Mouse (Mus musculus) testis, adult 2 months (tissue): ENCODE results near the gene Glyr1. TPM values are rescaled to one million over a fixed set of nuclear protein-coding genes. Genes with fewer than 3 reads are reported as not detected.
A peak's percentile ranks its signal among the peaks of the same experiment; 100 is the strongest.

Source experiments
- H3K27ac ChIP-seq: fragments of 200-500 bp; 2 replicates; pipeline ENCODE4 v1.5.1; 2012; ENCODE audit warnings: low read depth, low read length; ENCODE audit not compliant: control insufficient read depth, insufficient read depth
- H3K27me3 ChIP-seq: fragments of 200-500 bp; 2 replicates; pipeline ENCODE4 v1.6.1; 2012; ENCODE audit warnings: mild to moderate bottlenecking, low read length, moderate library complexity; ENCODE audit not compliant: control insufficient read depth, insufficient read depth
- H3K36me3 ChIP-seq: fragments of 200-500 bp; 2 replicates; pipeline ENCODE4 v1.6.1; 2012; ENCODE audit warnings: mild to moderate bottlenecking, low read length; ENCODE audit not compliant: control insufficient read depth, insufficient read depth
- H3K4me1 ChIP-seq: fragments of 200-500 bp; 2 replicates; pipeline ENCODE4 v1.6.1; 2012; ENCODE audit warnings: low read length; ENCODE audit not compliant: control insufficient read depth, insufficient read depth
- H3K4me3 ChIP-seq: fragments of 200-500 bp; 2 replicates; pipeline ENCODE4 v1.5.1; 2012; ENCODE audit warnings: low read depth, mild to moderate bottlenecking, low read length, moderate library complexity, mixed read lengths; ENCODE audit not compliant: control insufficient read depth
- CTCF ChIP-seq: fragments of 200-500 bp; IDR thresholded peaks from 2 replicates; pipeline ENCODE4 v1.5.1; 2012; ENCODE audit warnings: low read depth, mild to moderate bottlenecking, inconsistent platforms, low read length, moderate library complexity; ENCODE audit not compliant: control insufficient read depth, insufficient read depth, insufficient replicate concordance
- POLR2A ChIP-seq: fragments of 200-500 bp; IDR thresholded peaks from 2 replicates; pipeline ENCODE4 v1.6.1; 2012; ENCODE audit warnings: low read depth, mild to moderate bottlenecking, inconsistent platforms, low read length, moderate library complexity; ENCODE audit not compliant: control insufficient read depth
- polyA plus RNA-seq: library from polyadenylated mRNA; depleted of rRNA; stranded (reverse); fragments of >200 nt; gene quantifications from 2 replicates; pipeline ENCODE4 v1.2.3, GENCODE M21; 2012

Gene Glyr1
- polyA plus RNA-seq, 1 experiment, result 45.3 TPM

DNA sequence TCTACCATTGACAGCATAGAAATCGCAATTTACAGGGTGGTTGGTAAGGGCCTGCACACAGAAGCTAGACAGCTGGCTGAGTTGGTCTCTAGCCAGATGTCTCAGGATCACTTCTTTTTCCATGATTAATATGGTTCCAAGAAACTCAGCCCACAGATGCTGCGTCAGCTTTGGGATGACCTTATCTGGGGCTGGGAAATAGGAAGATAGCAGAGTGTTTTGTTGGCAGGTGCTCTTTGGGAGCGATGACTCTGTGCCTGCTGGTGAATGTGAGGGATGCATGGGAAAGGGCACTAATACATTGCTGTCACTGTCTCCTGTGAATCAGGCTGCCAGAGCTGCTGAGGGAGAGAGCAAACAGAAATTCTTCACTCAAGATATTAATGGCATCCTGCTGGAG lies 20.7 kb upstream of the Glyr1 start:
- H3K27ac ChIP-seq, result no peak overlapping the region
- H3K36me3 ChIP-seq, result peaks cover 9% of the 10 kb centered on the region
- TF ChIP-seq POLR2A, result no peak
- no peak overlapping the region for H3K4me3 ChIP-seq
- no peaks in the 10 kb centered on the region for H3K4me1 ChIP-seq
- H3K27me3 ChIP-seq, result no peaks in the 10 kb centered on the region

DNA sequence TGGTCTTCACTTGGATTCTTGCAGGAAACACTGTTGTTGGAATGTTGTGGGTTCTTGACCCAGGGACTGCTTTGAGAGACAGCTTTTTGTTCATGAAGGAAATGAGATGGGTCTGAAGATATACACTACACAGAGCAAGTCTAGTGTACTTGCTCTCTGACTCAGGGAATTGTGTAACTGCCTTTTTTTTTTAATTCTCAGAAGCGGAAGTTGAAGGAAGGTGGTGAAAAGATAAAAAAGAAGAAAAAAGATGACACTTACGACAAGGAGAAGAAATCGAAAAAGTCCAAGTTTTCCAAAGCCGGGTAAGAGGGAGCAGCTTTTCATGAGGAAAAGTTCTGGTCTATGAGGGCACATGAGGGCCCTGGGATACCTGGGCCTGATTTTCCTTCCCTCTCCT lies 13.8 kb upstream of the Glyr1 start:
- Histone ChIP-seq H3K27ac (no peak overlapping the region), H3K27me3 (no peaks in the 10 kb centered on the region), H3K4me1 (no peaks in the 10 kb centered on the region), H3K36me3 (peaks cover 2% of the 10 kb centered on the region; the same call in 1 of the 2 replicates), H3K4me3 (no peak overlapping the region)
- TF ChIP-seq CTCF (no peak), POLR2A (no peak)

DNA sequence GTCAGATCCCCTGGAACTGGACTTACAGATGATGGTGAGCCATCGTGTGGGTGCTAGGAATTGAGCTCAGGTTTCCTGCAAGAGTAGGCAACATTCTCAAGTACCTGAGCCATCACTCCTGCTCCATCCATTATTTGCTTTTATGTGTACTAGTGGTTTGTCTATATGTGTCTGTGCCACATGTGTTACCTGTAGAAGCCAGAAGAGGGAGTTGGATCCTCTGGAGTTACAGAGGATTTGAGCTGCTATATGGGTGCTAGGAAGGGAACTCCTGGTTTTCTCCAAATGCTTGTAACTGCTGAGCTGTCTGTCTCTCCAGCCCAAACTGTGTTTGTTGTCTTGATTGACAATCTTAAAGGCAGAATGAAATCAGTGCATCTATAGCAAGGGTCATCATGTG lies 8.5 kb upstream of the Glyr1 start:
- no peaks in the 10 kb centered on the region for H3K27me3 ChIP-seq
- no peaks in the 10 kb centered on the region for H3K4me1 ChIP-seq
- no peak overlapping the region for H3K4me3 ChIP-seq
- no peak overlapping the region for H3K27ac ChIP-seq
- no peaks in the 10 kb centered on the region; the same call in 1 of the 2 replicates for H3K36me3 ChIP-seq
- TF ChIP-seq POLR2A (no peak), CTCF (no peak)

DNA sequence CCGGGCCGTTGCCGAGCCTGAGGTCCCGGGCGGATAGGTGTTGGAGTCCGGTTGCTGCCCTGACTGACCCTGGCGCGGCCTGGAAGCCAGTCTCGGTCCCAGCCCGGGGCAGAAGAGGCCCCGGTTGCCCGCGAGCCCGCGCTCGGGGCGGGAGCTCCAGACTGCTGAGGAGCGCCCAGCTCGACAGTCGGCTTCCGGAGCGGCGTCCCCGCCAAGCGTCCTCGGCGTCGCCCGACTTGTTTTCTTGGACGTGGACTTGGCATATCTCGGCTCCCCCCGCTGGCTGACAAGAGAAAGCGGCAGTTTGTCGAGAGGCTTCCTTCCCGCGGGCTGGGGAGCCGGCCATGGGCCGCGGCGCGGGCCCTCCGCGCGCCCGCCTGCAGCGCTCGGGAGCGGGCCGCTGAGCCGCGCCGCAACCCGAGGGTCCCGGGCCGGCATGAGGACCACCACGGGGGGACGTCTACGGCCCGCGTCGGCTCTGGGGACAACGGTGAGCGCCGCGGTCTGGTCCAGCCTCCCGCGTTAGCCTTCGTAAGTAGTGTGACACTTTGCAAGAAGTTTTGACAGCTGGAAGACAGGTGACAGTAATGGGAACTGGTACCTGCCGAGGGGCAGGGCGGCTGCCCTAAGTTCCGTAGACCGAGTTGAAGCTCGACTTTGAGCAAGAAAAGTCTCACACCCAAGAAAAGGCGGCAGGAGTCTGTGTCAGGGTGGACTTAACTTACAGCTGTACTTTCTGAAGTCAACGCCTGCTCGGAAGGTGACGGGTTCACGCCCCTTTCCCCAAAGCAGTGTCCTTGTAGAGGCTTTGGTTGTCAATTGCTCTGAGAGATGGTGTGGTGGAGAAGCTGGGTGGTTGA lies 818 bp upstream of the Glyr1 start:
- TF ChIP-seq POLR2A (no peak; the same call in 1 of the 2 replicates), CTCF (no peak)
- Histone ChIP-seq H3K4me3 (peak overlapping the region; percentile 89), H3K4me1 (peaks cover 4% of the 10 kb centered on the region), H3K27ac (peak overlapping the region; percentile 95), H3K27me3 (no peaks in the 10 kb centered on the region), H3K36me3 (peaks cover 1% of the 10 kb centered on the region; the same call in 1 of the 2 replicates)

DNA sequence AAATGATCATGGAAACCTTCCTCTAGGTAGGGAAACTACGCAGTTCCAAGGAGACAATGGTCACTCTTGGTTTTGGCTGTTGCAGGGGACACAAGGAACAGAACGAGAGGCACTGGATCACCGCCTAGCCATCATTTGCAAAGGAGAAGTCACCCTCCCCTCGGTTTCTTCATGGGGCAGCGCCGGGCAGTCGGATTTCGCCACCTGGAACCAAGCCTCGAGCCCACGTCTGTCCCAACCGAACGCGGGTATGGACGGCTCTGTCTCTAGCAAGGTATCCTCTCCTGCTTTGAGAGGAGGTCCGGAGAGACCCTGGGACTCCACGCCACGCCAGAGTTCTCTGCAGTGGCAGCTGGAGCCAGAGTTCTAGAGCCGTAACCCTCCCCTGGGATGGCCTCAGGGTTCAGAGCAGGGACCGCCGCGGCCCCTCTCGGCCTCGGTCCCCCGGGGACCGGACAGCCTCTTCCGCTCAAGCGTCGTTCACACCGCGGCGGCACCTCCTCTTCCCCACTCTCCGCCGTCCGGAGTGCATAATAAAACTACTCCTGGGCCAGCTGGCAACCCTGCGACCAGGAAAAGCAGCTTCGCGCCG lies 385 bp downstream of the Glyr1 start:
- TF ChIP-seq POLR2A, result no peak
- TF ChIP-seq CTCF, result no peak

DNA sequence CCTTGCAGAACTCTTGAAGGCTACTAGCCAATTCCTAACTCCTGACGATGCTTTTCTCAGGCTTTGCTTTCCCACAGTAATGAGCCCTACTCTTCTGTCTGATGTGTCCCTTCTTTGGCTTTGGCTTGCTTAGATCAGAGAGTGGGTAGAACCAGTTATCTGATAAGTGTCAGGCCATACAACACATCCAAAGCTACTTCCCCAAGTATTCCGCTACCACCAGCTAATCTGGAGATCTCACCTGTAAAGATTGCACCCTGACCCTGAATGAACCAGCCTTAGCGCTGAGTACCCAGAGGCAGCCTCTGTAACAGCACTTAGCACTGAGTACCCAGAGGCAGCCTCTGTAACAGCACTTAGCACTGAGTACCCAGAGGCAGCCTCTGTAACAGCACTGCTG lies 4.3 kb downstream of the Glyr1 start:
- Histone ChIP-seq H3K36me3 (peaks cover 3% of the 10 kb centered on the region; the same call in 1 of the 2 replicates), H3K27ac (no peak overlapping the region), H3K4me1 (peaks cover 2% of the 10 kb centered on the region; the same call in 1 of the 2 replicates), H3K27me3 (no peaks in the 10 kb centered on the region), H3K4me3 (no peak overlapping the region)
- TF ChIP-seq CTCF, result no peak
- no peak for TF ChIP-seq POLR2A

More for the DNA sequence above, 385 bp downstream of the Glyr1 start:
- Histone ChIP-seq H3K4me1 (peaks cover 4% of the 10 kb centered on the region), H3K36me3 (peaks cover 1% of the 10 kb centered on the region; the same call in 1 of the 2 replicates), H3K27ac (peak overlapping the region; percentile 92), H3K4me3 (peak overlapping the region; percentile 89), H3K27me3 (no peaks in the 10 kb centered on the region)

DNA sequence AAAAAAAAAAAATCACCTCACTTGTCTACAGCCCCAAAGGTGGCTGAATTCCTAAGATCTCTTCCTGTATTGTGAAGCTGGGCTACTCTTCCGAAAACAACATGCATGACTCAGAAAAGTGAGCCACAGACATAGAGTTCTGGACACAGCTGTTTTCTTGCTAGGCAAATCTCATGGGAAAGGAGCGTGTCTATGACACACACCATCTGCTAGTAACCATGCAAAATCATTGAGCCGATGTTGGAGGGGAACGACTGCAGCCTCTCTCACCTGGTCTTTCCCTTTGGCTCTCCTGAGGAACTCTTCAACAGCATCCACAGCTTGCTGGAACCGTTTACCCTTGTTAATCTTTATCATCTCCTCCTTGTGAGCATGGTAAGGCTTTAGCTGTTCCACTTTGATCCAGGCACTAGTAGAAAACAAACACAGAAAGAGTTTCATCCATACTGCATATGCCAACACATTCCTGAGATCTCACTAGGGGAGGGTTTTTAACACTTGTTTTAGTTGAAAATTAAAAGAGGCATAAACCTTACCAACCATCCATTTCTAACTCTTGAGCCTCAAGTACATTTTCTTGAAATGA lies 12.9 kb downstream of the Glyr1 start:
- no peak overlapping the region for H3K27ac ChIP-seq
- no peaks in the 10 kb centered on the region for H3K27me3 ChIP-seq
- no peaks in the 10 kb centered on the region for H3K4me1 ChIP-seq
- TF ChIP-seq CTCF (no peak), POLR2A (no peak)
- H3K4me3 ChIP-seq, result no peak overlapping the region
- H3K36me3 ChIP-seq, result peaks cover 8% of the 10 kb centered on the region
